Mouse (Mus musculus): Measurements from ENCODE around the gene Poll.

DNA sequence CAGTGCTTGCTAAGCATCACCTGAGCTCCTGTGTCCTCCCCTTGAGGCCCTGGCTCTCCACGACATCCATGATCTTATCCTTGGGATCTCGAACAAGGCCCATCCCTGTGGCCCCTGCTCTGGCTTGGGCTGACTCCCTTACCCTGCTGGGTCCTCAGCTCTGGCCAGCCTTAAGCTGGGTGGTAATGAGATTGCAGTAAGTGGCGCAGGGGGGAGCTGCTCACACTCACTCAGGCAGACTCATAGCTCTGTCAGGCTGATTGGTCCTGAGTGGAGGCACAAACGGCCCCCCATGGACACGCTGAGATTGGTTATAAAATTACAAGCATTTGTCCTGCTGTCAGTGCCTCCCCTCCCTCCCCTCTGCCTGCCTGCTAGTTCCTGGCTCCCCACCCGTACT, 24.4 kb downstream of the Poll start:
- TF ChIP-seq POLR2A (IDR thresholded peaks at IDR 0.05; ENCODE audit: insufficient read length, low read depth) = no peak
- no peak for TF ChIP-seq E2F4 (IDR thresholded peaks at IDR 0.05; ENCODE audit: insufficient read depth)
- TF ChIP-seq POLR2AphosphoS2 (IDR thresholded peaks at IDR 0.05; ENCODE audit: insufficient read length, low read depth) = no peak
- no peak for TF ChIP-seq USF1 (IDR thresholded peaks at IDR 0.05; ENCODE audit: low read depth)
- no peak for TF ChIP-seq TCF12 (IDR thresholded peaks at IDR 0.05; ENCODE audit: insufficient read depth, poor library complexity, severe bottlenecking)
- no peak for TF ChIP-seq MYOD1 (IDR thresholded peaks at IDR 0.05; ENCODE audit: control insufficient read depth in 1 of 3, insufficient read length in 2 of 3, low read depth in 2 of 3)
- TF ChIP-seq MAX (IDR thresholded peaks at IDR 0.05; ENCODE audit: low read depth) = no peak
- TF ChIP-seq CEBPB (IDR thresholded peaks at IDR 0.05; ENCODE audit: insufficient read depth, poor library complexity, severe bottlenecking) = no peak
- no peak for TF ChIP-seq SRF (IDR thresholded peaks at IDR 0.05; ENCODE audit: control insufficient read depth, insufficient read length, low read depth)
